ENCODE assay signal across 20 mouse cellular contexts in genomic region chr1:157439101-157439500, GRCm38 (mm10). TPM values are rescaled to one million over a fixed set of nuclear protein-coding genes. Genes with fewer than 3 reads are reported as not detected.
DNase-seq lines count a peak whose midpoint lies in the region; ATAC-seq lines count a peak whose summit lies in the region.
"Had no signal": no experiment of that assay in that cellular context is flagged by ENCODE, and none has a peak within 500 bp of the region (broad histone marks: within the 10 kb centered on the region; RNA-seq: fewer than 3 reads in every experiment).

No protein-coding gene starts in this region.

- peak overlapping the region; percentile 86 for H3K27ac ChIP-seq in forebrain, embryonic 11.5 days (ENCODE audit: low read depth, low read length)
- H3K27ac ChIP-seq in forebrain, embryonic 16.5 days (ENCODE audit: low read length): no peak overlapping the region; the same call in 1 of the 2 replicates
- H3K27ac ChIP-seq in midbrain, embryonic 11.5 days (ENCODE audit: low read depth, low read length): peak overlapping the region; percentile 77
- H3K27ac ChIP-seq in midbrain, embryonic 16.5 days (ENCODE audit: low read length): no peak overlapping the region
- 0 out of 2 replicates have a peak overlapping the region, but pooled peaks have one; percentile 52 for H3K27ac ChIP-seq in hindbrain, embryonic 14.5 days
- H3K27ac ChIP-seq: embryonic facial prominence, embryonic 13.5 days; kidney, postnatal 0 days; left cerebral cortex, adult 2 months; limb, embryonic 10.5 days had no signal

- H3K4me3 ChIP-seq in forebrain, embryonic 11.5 days (ENCODE audit: low read depth, low read length): no peak overlapping the region
- H3K4me3 ChIP-seq in forebrain, embryonic 16.5 days (replicated peaks; ENCODE audit: low read length): no peak overlapping the region
- H3K4me3 ChIP-seq in midbrain, embryonic 11.5 days (ENCODE audit: low read depth, low read length): no peak overlapping the region
- no peak overlapping the region for H3K4me3 ChIP-seq in midbrain, embryonic 16.5 days (ENCODE audit: low read depth, low read length)
- H3K4me3 ChIP-seq in hindbrain, embryonic 14.5 days (replicated peaks; ENCODE audit: low read length): no peak overlapping the region
- H3K4me3 ChIP-seq: embryonic facial prominence, embryonic 13.5 days; left cerebral cortex, adult 2 months; limb, embryonic 10.5 days had no signal

- H3K9me3 ChIP-seq in forebrain, embryonic 11.5 days (ENCODE audit: control insufficient read depth, low read length): no peaks in the 10 kb centered on the region
- no peaks in the 10 kb centered on the region for H3K9me3 ChIP-seq in forebrain, embryonic 16.5 days (ENCODE audit: control insufficient read depth, low read length)
- H3K9me3 ChIP-seq in midbrain, embryonic 11.5 days (ENCODE audit: control insufficient read depth, low read length): no peaks in the 10 kb centered on the region
- H3K9me3 ChIP-seq in midbrain, embryonic 16.5 days (replicated peaks; ENCODE audit: control insufficient read depth, low read length, poor library complexity, severe bottlenecking): no peaks in the 10 kb centered on the region
- H3K9me3 ChIP-seq in hindbrain, embryonic 14.5 days (ENCODE audit: control insufficient read depth, low read length): no peaks in the 10 kb centered on the region
- H3K9me3 ChIP-seq: embryonic facial prominence, embryonic 13.5 days; G1E; limb, embryonic 10.5 days had no signal

- H3K27me3 ChIP-seq in forebrain, embryonic 11.5 days (ENCODE audit: control insufficient read depth, insufficient read depth, low read length): no peaks in the 10 kb centered on the region
- H3K27me3 ChIP-seq in forebrain, embryonic 16.5 days (replicated peaks; ENCODE audit: control insufficient read depth, insufficient read depth, low read length): no peaks in the 10 kb centered on the region
- no peaks in the 10 kb centered on the region for H3K27me3 ChIP-seq in midbrain, embryonic 11.5 days (ENCODE audit: control insufficient read depth, insufficient read depth, low read length)
- H3K27me3 ChIP-seq in midbrain, embryonic 16.5 days (ENCODE audit: control insufficient read depth, insufficient read depth, low read depth, low read length): no peaks in the 10 kb centered on the region
- H3K27me3 ChIP-seq in hindbrain, embryonic 14.5 days (ENCODE audit: control insufficient read depth, insufficient read depth, low read length): no peaks in the 10 kb centered on the region

- DNase-seq in forebrain, embryonic 11.5 days (ENCODE audit: low spot score): no peak
- DNase-seq in midbrain, embryonic 11.5 days (ENCODE audit: low spot score, missing footprints): no peak
- no peak for DNase-seq in hindbrain, embryonic 14.5 days (ENCODE audit: low spot score)
- no peak for DNase-seq in urinary bladder, postnatal 10 days (ENCODE audit: low spot score)
- no peak for DNase-seq in frontal cortex, postnatal 14 days (ENCODE audit: low spot score in 2 of 2)
- DNase-seq: adrenal gland, postnatal 14 days; cerebellum, postnatal 10 days; gastrocnemius, postnatal 25 days; kidney, adult 11 months; liver, postnatal 0 days; lung, postnatal 10 days; retina, postnatal 1 day had no signal

- WGBS in forebrain, embryonic 11.5 days: 79% methylated on average over 4 of the region's 4 CpGs
- WGBS in forebrain, embryonic 16.5 days: 62% methylated on average over 4 of the region's 4 CpGs
- 82% methylated on average over 4 of the region's 4 CpGs for WGBS in midbrain, embryonic 11.5 days
- WGBS in midbrain, embryonic 16.5 days: 76% methylated on average over 4 of the region's 4 CpGs
- WGBS in hindbrain, embryonic 14.5 days: 71% methylated on average over 4 of the region's 4 CpGs

- ATAC-seq in forebrain, embryonic 11.5 days (replicated peaks; ENCODE audit: low FRiP score): no peak
- ATAC-seq in forebrain, embryonic 16.5 days: no peak
- no peak for ATAC-seq in midbrain, embryonic 11.5 days (ENCODE audit: low FRiP score)
- no peak for ATAC-seq in midbrain, embryonic 16.5 days
- no peak for ATAC-seq in hindbrain, embryonic 14.5 days (ENCODE audit: low FRiP score)
- ATAC-seq: CD4-positive, CD25-positive, alpha-beta regulatory T cell, adult 4 months; liver, postnatal 0 days had no signal

- peaks cover 26% of the 10 kb centered on the region for H3K4me1 ChIP-seq in forebrain, embryonic 11.5 days (replicated peaks; ENCODE audit: control insufficient read depth, insufficient read depth, low read length)
- H3K4me1 ChIP-seq in forebrain, embryonic 16.5 days (replicated peaks; ENCODE audit: control insufficient read depth, insufficient read depth, low read length): peaks cover 20% of the 10 kb centered on the region
- H3K4me1 ChIP-seq in midbrain, embryonic 11.5 days (ENCODE audit: control insufficient read depth, insufficient read depth, low read length): peaks cover 31% of the 10 kb centered on the region
- peaks cover 19% of the 10 kb centered on the region for H3K4me1 ChIP-seq in midbrain, embryonic 16.5 days (ENCODE audit: control insufficient read depth, insufficient read depth, low read length)
- H3K4me1 ChIP-seq in hindbrain, embryonic 14.5 days (replicated peaks; ENCODE audit: control insufficient read depth, insufficient read depth, low read length): peaks cover 27% of the 10 kb centered on the region

- no peak overlapping the region for H3K9ac ChIP-seq in forebrain, embryonic 11.5 days (ENCODE audit: low read length)
- H3K9ac ChIP-seq in forebrain, embryonic 16.5 days (replicated peaks; ENCODE audit: low read depth, low read length): no peak overlapping the region
- H3K9ac ChIP-seq in midbrain, embryonic 11.5 days (ENCODE audit: low read length): no peak overlapping the region
- no peak overlapping the region for H3K9ac ChIP-seq in midbrain, embryonic 16.5 days (ENCODE audit: low read depth, low read length)
- no peak overlapping the region for H3K9ac ChIP-seq in hindbrain, embryonic 14.5 days
- H3K9ac ChIP-seq: embryonic facial prominence, embryonic 13.5 days; liver, postnatal 0 days had no signal

- H3K36me3 ChIP-seq in forebrain, embryonic 11.5 days (ENCODE audit: control insufficient read depth, insufficient read depth, low read length): no peaks in the 10 kb centered on the region
- H3K36me3 ChIP-seq in forebrain, embryonic 16.5 days (ENCODE audit: control insufficient read depth, insufficient read depth): no peaks in the 10 kb centered on the region
- H3K36me3 ChIP-seq in midbrain, embryonic 11.5 days (ENCODE audit: control insufficient read depth, insufficient read depth, low read length): no peaks in the 10 kb centered on the region
- H3K36me3 ChIP-seq in midbrain, embryonic 16.5 days (ENCODE audit: control insufficient read depth, insufficient read depth, low read length): no peaks in the 10 kb centered on the region
- H3K36me3 ChIP-seq in hindbrain, embryonic 14.5 days (replicated peaks; ENCODE audit: control insufficient read depth, insufficient read depth): no peaks in the 10 kb centered on the region
- H3K36me3 ChIP-seq: embryonic facial prominence, embryonic 13.5 days; G1E; limb, embryonic 10.5 days had no signal

- no peak overlapping the region for H3K4me2 ChIP-seq in forebrain, embryonic 11.5 days (ENCODE audit: low read depth, low read length, severe bottlenecking)
- H3K4me2 ChIP-seq in forebrain, embryonic 16.5 days (ENCODE audit: low read length): no peak overlapping the region
- no peak overlapping the region for H3K4me2 ChIP-seq in midbrain, embryonic 11.5 days
- no peak overlapping the region for H3K4me2 ChIP-seq in midbrain, embryonic 16.5 days (ENCODE audit: low read length)
- H3K4me2 ChIP-seq in hindbrain, embryonic 14.5 days (replicated peaks): no peak overlapping the region

RNA-seq across cellular contexts. Expression of gene Cryzl2, which starts 19.3 kb away (rescaled TPM):
- polyA plus RNA-seq in forebrain, embryonic 11.5 days (2014; fragmentation: Nextera tagmentation; extraction: Ambion mirVana): 8.4 and 9.4 TPM in 2 replicates
- polyA plus RNA-seq in forebrain, embryonic 16.5 days (2015; fragmentation: Nextera tagmentation; extraction: Ambion mirVana): 4.7 and 6.3 TPM in 2 replicates
- polyA plus RNA-seq in midbrain, embryonic 11.5 days (2014; fragmentation: Nextera tagmentation; extraction: Ambion mirVana): 7.4 and 8.3 TPM in 2 replicates
- polyA plus RNA-seq in midbrain, embryonic 16.5 days (2015; fragmentation: Nextera tagmentation; extraction: Ambion mirVana): 6.2 and 7.2 TPM in 2 replicates
- 7.6 and 9.9 TPM in 2 replicates for polyA plus RNA-seq in hindbrain, embryonic 14.5 days (2014; fragmentation: Nextera tagmentation; extraction: Ambion mirVana)
- polyA plus RNA-seq: G1E had no signal

RNA-seq across cellular contexts. Expression of gene Rasal2, which starts 26.7 kb away (rescaled TPM):
- polyA plus RNA-seq in forebrain, embryonic 11.5 days (2014; fragmentation: Nextera tagmentation; extraction: Ambion mirVana): 15.4 and 19.4 TPM in 2 replicates
- polyA plus RNA-seq in forebrain, embryonic 16.5 days (2015; fragmentation: Nextera tagmentation; extraction: Ambion mirVana): 32.9 and 37.6 TPM in 2 replicates
- 20.8 and 23.8 TPM in 2 replicates for polyA plus RNA-seq in midbrain, embryonic 11.5 days (2014; fragmentation: Nextera tagmentation; extraction: Ambion mirVana)
- 46.7 and 53.0 TPM in 2 replicates for polyA plus RNA-seq in midbrain, embryonic 16.5 days (2015; fragmentation: Nextera tagmentation; extraction: Ambion mirVana)
- 42.1 and 45.5 TPM in 2 replicates for polyA plus RNA-seq in hindbrain, embryonic 14.5 days (2014; fragmentation: Nextera tagmentation; extraction: Ambion mirVana)
- polyA plus RNA-seq: CD4-positive, CD25-positive, alpha-beta regulatory T cell, adult 4 months had no signal

Comparison
In these comparisons a context has a peak if more than half of its experiments do, and no peak if none do; other contexts are left out.
1. H3K27ac ChIP-seq: peak in forebrain, embryonic 11.5 days (single experiment), midbrain, embryonic 11.5 days (single experiment) and hindbrain, embryonic 14.5 days (single experiment); none in forebrain, embryonic 16.5 days (single experiment) and midbrain, embryonic 16.5 days (single experiment).